Mouse (Mus musculus) NIH3T3 (cell line): Measurements from ENCODE around the gene Dennd2c.
A peak's percentile ranks its signal among the peaks of the same experiment; 100 is the strongest.
"Not testable (repeated sequence)": the region's sequence is repeated elsewhere in the genome, so short reads cannot be mapped to it uniquely, and the experiment has no call there.

Experiments
- DNase-seq: peaks from one replicate; pipeline ENCODE4 v3.0.0-alpha.2; 2012; ENCODE audit warnings: low read depth

The Dennd2c gene

DNA sequence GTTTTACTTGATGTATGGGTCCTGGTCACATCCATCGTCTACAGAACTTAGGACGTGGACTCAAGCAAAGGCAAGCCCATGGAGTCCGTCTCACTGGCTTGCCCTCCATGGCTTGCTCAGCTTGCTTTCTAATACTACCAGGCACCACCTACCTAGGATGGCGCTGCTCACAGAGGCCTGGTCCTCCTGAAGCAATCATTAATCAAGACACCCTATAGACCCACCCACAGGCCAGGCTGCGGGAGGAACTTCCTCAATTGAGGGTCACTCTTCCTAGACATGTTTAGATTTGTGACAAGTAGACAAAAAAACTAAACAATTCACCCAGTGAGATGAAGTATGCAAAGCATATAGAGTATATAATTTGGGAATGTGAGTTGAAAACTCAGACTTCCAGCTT, 9.8 kb downstream of the Dennd2c start:
- DNase-seq, result no peak

DNA sequence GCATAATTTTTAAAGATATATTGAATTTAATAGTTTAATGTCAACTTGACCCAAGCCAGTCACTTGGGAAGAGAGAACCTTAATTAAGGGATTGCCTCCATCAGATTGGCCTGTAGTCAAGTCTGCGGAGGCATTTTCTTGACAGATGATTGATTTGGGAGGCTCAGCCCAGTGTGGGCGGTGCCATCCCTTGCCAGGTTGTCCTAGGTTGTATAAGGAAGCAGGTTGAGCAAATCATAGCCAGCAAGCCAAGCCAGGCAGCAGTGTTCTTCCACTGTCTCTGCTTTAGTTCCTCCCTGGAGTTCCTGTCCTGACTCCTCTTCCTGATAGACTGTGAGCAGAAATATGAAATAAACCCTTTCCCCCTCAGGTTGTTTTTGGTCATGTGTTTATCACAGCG, 21.2 kb downstream of the Dennd2c start:
- no peak for DNase-seq

DNA sequence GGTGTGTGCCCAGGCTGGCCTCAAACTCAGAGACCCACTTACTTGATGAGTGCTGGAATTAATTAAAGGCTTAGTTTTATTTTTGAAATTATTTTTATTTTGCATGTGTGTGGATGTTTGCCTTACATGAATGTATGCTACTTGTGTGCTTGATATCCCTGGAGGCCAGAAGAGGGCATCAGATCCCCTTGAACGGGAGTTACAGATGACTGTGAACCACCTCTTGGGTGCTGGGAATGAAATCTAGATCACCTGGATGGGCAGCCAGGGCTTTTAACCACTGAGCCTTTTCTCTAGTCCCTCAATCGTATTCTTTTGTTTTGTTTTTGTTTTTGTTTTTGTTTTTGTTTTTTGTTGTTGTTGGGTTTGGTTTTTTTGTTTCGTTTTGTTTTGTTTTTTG, 23.7 kb downstream of the Dennd2c start:
- DNase-seq, result no peak

DNA sequence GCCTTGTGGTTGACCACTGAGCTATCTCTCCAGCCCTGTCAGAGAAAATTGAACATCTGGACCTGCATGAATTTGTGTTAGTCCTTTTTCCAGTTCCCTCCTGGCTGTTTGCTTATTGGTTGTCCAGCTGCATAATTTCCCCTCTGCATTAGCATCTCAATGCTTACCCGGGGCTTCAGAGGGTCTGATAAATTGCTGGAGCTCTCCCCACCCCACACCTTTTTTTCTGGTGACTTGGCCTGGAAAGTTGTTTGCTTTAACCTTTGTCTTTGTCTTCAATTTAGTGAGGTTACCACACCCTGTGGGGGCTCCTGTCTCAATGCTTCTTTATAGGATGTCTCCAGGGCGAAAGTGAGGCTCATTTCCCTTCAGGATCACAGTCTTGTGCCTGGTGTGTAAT, 24.8 kb downstream of the Dennd2c start:
- DNase-seq, result no peak

DNA sequence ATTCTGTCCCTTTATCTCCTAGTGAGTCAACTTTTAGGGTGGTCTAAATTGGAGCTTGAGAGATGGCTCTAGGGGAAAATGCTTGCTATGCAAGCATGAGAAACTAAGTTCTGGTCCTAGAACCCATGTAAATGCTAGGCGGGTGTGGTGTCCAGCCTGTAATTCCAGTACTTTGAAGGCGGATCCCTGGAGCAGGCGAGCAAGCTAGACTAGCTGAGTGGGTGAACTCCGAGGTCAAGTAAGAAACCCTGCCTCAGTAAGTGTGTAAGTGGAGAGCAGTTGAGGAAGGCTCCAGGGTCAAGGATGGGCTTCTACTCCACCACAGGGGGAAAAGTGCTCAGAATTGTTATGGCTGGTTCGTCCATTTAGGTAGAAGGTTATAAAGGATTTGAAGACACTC, 25.3 kb downstream of the Dennd2c start:
- no peak for DNase-seq

DNA sequence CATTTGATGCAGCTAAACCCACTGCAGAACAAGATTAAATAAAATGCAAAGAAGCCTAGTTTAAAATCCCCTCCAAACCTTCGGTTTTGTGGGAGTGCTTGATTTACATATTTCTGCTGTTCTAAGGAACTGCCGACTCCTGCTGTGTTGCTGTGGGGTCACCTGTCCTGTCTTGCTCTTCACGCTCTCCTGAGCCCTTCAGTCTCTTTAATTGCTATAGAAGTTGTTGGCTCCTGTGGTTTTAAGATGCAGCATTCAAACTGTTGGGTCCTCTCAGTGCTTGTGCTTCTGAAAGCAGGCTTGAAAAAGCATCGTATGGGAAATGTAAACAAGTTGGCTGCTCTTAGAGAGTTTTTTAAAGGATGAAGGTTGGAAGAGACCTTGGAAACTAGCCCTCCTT, 25.8 kb downstream of the Dennd2c start:
- DNase-seq, result no peak

DNA sequence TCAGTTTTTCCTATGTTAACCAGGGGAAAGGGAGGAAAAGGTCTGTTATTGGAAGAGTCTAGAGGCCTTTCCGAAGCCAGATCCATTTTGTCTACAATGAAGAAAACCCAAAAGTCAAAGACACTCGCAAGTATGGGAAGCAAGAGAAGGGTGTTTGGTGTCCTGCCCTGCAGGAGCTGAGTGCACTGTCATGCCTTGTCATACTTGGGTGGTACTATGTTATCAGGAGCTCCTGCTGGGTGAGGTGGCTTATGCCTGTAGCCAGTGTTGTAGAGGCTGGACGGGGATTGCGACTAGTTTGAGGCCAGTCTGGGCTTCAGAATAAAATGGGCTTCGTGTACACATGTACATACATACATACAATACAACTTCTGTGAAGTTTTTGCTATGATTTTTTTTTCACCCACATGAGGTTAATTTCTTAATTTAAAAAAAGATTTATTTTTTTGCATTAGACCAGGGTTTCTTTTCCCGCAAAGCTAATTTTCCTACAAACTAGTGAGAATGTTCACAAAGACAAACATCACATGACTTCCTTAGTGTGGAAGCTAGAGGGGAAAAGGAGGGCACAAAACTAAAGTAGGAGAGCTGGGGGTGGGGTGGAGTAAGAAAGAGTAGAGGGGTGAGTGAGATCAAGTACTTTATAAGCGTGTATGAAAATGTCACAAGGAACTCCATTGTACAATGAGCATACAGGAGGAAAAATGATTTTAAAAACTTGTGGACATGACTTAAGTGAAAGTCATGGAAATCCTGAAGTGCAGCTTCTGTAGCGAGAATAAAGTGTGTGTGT, 27.2 kb downstream of the Dennd2c start:
- DNase-seq, result no peak

DNA sequence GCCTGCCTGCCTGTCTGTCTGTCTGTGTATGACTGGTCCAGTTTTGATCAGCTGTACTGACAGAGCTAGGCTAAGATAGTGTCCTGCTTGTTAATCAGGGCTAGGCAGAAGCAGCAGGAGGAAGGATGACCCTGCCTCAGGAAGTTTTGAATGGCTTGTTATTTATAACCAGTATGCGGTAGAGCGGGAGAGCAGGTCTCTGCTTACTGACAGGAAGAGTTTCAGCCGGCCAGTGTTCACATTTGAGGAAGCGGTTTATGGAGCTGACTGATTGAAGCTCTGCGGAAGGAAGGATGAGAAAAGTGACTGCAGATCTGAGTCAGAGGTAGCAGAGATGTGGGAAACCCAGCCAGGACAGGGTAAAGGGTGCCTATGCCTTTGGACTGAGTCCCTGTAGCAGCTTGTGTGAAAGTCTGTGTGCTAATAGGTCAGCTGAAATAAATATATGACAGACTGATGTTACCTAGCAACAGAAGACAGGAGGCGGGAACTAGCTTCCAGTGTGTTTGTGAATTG, 27.9 kb downstream of the Dennd2c start:
- peak; percentile 69 for DNase-seq

DNA sequence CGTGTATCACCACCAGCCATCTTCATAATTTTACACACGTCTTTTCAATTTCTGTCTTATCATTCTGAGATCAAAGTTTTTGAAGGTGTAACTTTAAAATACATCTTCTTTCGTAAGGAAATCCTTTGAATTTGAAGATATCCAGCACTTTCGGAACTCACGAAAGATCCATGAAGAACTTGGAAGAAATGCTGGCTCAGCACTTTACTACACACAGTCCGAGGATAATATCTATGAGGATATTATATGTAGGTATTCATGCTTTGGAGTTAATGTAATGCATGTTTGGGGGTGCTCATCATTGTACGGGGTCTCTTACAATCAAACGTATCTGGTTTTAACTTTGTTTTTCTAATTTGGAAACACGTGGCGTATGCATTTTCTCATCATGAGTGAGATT, 30.7 kb downstream of the Dennd2c start:
- DNase-seq, result no peak

DNA sequence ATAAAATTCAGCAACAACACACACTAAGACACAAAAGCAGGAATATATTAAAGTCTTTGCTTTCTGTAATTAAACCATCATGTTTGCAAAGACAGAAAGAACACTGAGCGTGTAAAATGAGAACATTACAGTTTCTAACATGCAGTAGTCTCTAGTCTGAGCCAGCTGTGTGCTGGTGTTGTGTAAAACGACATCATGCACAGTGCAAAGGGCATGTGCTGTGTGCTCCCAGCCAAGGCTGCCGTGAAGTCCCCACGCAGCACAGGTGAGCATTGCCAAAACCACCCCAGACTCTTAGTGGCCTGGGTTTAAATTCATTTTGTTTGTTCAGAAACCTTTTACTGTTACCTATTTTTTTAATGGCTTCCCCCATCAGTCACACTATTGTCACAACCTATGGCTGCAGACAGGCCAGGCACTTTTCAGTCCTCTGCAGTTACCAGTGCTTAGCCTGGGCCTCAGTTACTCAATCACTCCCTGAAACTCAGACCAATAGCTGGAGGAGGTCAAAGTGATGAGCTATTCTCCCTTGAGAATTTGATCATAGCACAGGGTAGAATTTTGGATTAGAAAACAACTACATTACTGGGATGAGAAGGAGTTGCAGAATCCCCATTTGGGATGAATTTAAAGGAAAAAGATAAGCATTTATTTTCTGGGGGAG, 34.1 kb downstream of the Dennd2c start:
- DNase-seq, result peak; percentile 17

DNA sequence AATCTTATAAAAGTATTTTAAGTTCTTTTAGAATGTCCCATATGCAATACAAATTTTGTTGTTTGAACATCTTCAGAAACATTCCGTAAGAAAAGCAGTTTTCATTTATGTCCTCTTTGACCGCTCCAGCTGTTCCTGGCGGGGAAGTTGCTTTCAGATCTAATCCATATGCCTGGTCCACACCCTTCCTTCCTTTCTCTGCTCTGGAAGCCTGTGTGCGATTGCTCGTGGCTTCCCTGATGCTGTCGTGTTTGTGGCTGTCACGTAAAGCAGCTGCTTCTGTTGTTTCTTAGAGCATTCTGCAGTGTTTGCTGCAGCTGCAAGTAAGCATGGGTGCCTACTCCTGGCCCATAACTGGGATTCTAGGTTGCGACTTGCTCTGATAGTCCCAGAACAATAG, 36.6 kb downstream of the Dennd2c start:
- DNase-seq, result no peak

DNA sequence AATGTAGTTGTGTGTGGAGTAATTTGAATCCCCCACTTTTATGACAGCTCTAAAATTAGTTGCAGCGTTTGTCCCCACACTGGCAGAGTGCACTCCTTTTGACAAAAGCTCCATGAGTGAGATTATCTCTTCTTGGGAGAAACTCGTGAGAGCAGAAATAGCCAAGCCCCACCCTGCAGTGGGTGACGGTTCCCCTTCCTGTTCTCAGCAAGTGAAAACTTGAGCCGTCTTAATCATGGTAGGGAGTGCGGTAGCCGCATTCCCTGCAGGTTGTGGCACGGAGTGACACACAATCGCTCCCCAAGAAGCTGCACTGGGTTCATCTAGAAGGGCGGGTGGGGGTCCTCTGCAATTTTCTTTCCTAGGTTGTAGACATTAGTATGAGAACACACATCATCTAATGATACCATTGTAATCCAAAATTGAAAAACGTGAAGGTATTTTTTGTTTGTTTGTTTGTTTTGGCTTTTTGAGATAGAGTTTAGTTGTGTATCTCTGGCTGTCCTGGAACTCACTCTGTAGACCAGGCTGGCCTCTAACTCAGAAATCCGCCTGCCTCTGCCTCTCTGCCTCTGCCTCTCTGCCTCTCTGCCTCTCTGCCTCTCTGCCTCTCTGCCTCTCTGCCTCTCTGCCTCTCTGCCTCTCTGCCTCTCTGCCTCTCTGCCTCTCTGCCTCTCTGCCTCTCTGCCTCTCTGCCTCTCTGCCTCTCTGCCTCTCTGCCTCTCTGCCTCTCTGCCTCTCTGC, 37.9 kb downstream of the Dennd2c start:
- DNase-seq, result not testable (repeated sequence)

DNA sequence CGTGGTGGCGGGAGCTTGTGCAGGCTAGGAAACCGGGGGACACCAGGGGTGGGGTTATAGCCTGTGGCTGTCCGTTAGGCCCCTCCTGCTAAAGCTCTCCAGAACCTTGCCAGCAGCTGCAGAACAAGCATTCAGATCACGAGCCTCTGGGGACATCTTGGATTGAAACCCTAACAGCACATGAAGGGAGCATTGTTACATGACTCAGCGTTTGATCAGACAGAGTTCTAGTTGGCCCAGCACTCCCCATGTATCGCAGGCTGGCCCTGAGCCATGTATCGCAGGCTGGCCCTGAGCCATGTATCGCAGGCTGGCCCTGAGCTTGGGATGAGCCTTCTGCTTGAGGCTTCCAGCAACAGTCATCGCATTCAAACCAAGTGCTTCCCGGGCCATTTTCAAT, 38.9 kb downstream of the Dennd2c start:
- DNase-seq, result peak; percentile 66

DNA sequence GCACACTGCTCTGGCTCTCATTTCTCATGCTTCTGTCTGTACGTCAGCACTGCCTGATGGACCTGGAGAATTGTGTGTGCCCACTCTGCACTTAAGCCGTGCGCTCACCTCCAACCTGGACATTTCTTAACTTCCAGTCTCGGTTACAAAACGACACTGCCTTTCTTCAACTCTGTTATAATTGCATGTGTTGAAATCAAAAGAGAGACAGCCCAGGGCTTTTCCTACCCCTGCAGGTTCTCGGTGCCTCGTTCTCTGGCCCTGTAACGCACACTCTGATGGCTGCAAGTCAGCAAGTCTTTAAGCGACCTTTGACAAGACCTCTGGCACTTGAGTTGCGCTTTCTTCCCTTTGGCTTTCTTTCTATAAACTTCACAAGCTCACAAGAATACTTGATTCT, 40.0 kb downstream of the Dennd2c start:
- DNase-seq, result no peak

DNA sequence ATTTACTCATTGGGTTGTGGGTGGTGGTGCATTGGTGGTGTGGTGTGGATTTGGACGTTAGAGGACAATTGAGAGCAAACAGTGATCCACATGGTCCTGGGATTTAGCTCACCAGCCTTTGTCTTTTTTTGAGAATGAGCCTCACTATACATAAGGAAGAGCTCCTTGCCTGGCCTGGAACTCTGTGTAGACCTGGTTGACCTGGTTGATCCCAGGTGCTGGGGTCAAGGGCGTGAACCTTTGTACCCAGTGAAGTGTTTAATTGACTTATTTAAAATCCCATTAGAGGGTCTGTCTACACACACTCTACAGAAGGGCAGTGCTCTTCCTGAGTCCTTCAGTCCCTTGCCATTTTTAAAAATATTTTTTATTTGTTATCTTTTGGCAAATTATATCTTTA, 42.9 kb downstream of the Dennd2c start:
- no peak for DNase-seq

DNA sequence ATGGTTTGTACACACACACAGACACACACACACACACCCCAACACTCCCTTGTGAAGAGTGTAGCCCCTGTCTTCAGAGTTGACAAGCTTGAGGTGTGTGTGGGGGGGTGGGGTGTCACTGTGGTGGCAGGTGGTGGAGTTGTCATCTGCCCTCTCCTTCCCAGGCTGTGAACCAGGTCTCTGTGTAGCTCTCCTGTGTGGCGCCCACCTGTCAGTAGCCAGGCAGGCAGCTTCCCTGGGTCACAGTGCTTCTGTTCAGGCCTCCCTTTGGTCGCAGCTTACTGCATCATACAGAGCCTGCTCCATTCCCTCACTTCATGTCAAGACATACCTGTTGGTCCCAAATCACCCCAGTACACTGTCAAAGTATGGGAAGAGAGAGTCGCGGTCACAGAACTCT, 43.4 kb downstream of the Dennd2c start:
- DNase-seq, result no peak

DNA sequence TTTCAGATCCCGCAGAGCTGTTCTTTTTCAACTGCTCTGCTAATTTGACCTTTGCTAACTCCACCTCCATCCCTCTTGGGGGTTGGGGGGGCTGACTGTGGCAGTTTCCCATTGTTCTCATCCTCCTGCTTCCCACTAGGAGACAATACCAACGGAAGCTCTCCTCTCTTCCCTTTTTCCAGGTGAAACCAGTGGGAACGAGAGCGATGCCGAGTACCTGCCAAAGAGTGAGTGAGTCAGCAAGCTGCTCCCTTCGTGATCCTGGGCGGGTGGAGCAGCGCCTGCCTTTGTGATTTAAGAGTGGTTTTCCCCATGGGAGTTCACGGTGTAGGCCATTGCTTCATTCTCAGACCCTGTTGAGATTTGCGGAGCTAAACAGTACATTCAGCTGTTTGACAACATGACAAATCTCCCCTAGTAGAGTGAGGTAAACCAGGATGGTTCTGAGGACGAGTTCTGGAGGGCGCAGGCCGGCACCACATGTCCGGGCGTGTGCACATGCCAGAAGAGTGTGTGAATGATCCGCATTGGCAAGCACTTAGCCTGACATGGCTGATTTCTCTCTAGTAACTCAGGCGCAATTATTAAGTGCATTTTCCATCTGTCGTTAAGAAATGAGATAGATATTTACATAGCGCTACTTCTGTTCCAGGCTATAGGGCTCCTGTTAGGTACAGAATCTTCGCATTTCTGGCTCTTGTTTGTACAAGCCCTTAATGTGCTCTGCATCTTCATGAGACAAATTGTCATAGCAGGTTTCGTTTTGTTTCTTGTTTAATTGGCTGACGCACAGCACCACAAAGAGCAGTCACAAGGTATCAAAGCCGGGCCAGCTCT, 44.1 kb downstream of the Dennd2c start:
- DNase-seq, result peak; percentile 32

DNA sequence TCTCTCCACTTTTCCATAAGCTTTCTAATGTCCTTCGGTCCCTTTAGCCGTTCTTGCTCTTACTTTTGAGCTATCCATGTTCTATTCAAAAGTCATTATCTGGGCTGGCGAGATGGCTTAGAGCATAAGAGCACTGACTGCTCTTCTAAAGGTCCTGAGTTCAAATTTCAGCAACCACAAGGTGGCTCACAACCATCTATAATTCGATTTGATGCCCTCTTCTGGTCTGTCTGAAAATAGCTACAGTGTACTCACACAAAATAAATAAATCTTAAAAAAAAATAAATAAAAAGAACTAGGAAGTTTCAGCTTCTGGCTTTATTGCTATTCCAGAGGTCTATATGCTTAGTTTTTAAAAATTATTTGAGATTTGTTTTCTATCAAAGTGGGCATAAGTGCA, 45.4 kb downstream of the Dennd2c start:
- peak; percentile 15 for DNase-seq

DNA sequence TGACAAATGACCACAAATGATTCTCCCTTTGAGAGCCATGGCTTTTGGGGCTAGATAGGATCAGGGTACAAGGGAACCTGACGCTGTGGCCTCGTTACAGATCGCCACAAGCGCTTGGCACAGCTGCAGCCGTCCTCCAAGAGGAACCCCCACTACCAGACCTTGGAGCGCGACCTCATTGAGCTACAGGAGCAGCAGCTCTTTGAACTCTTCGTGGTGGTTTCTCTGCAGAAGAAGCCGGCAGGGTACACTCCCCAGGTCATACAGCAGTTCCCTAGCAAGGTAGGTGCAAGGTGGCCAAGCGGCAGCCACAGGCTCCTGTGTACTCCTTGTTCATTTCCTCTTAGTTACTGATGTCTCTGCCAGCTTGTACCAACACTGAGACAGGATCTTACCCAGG, 46.5 kb downstream of the Dennd2c start:
- DNase-seq, result no peak

DNA sequence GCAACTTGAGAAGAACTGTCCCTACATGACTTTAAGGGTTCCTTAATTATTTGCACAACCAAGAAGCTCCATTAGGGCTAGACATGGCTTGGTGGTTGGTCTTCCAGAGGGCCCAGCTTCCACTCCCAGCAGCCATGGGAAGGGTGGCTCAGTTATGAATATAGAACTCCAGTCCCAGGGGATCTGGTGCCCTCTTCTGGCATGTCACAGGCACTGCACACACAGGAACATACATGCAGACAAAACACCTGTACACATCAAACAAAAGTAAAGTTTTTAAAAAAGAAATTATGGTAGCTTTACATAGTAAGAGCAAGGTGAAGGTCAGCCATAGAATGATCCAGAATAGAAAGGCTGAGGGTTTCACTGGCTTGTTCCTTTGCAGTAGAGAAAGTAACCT, 51.4 kb downstream of the Dennd2c start:
- DNase-seq, result peak; percentile 17

DNA sequence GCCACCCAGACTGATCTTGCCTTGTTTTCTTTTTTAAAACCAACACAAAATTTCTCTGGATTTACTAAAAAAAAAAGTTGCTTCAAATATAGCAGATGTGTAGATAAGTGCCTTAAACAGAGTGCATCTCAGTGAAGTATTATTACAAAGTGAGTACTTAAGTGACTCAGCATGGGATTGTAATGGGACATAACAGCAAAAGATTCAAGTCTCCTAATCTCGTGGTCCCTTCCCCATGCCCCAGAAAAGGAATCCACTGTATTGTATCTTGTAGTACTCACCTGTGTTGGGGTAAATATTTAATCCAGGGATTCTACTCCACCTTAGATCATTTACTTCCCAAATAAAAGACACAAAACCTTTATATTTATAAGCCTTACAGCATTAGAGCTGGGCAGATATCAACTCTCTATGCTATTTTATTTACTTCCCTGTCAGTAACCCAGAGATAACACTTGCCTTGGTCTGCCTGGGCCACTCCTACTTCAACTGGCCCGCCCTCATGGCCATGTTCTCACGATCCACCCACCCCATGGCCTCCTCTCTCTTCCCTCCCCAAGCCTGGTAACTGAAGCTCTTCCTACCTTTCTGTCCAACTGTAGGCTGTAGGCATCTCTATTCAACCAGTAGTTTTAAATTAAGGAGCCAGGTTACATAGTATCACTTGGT, 57.0 kb downstream of the Dennd2c start:
- DNase-seq, result no peak
